In genomic region chr11:103987423-103987822, GRCm38 (mm10) we compare ENCODE assay signal across 8 mouse cellular contexts. TPM values are rescaled to one million over a fixed set of nuclear protein-coding genes. Genes with fewer than 3 reads are reported as not detected.
A peak's percentile ranks its signal among the peaks of the same experiment; 100 is the strongest.
DNase-seq lines count a peak whose midpoint lies in the region; ATAC-seq lines count a peak whose summit lies in the region.

No protein-coding gene starts in this region.

- H3K4me1 ChIP-seq in forebrain, embryonic 15.5 days: no peaks in the 10 kb centered on the region
- H3K4me1 ChIP-seq in hindbrain, embryonic 13.5 days (replicated peaks): no peaks in the 10 kb centered on the region
- H3K4me1 ChIP-seq in midbrain, embryonic 10.5 days: peaks cover 15% of the 10 kb centered on the region

- no peak overlapping the region for H3K4me2 ChIP-seq in forebrain, embryonic 15.5 days (replicated peaks)
- H3K4me2 ChIP-seq in hindbrain, embryonic 13.5 days: no peak overlapping the region

- peak; percentile 92 for DNase-seq in NIH3T3 (ENCODE audit: low read depth)
- peak; percentile 69 for DNase-seq in c-Kit-positive CD71-positive TER-119-positive erythroid progenitor cells, embryonic 14.5 days (ENCODE audit: low spot score)
- peak; percentile 45 to 53 for DNase-seq in left cerebral cortex, adult 8-10 months (ENCODE audit: low spot score in 2 of 2)
- peak; percentile 81 for DNase-seq in midbrain, embryonic 10.5 days (ENCODE audit: low spot score)
- DNase-seq in right cerebral cortex, postnatal 36 days (ENCODE audit: low spot score in 2 of 2): peak; percentile 32 to 43

- no peaks in the 10 kb centered on the region for H3K9me3 ChIP-seq in forebrain, embryonic 15.5 days
- no peaks in the 10 kb centered on the region for H3K9me3 ChIP-seq in hindbrain, embryonic 13.5 days
- no peaks in the 10 kb centered on the region for H3K9me3 ChIP-seq in midbrain, embryonic 10.5 days (replicated peaks)

- no peak overlapping the region for H3K4me3 ChIP-seq in forebrain, embryonic 15.5 days
- H3K4me3 ChIP-seq in hindbrain, embryonic 13.5 days: no peak overlapping the region
- no peak overlapping the region for H3K4me3 ChIP-seq in midbrain, embryonic 10.5 days

- H3K36me3 ChIP-seq in forebrain, embryonic 15.5 days: peaks cover 29% of the 10 kb centered on the region
- peaks cover 35% of the 10 kb centered on the region for H3K36me3 ChIP-seq in hindbrain, embryonic 13.5 days
- H3K36me3 ChIP-seq in midbrain, embryonic 10.5 days: peaks cover 33% of the 10 kb centered on the region

- H3K27me3 ChIP-seq in forebrain, embryonic 15.5 days: no peaks in the 10 kb centered on the region
- H3K27me3 ChIP-seq in hindbrain, embryonic 13.5 days: no peaks in the 10 kb centered on the region
- no peaks in the 10 kb centered on the region for H3K27me3 ChIP-seq in midbrain, embryonic 10.5 days (ENCODE audit: low read depth, poor library complexity, severe bottlenecking)

- H3K27ac ChIP-seq in forebrain, embryonic 15.5 days (replicated peaks): no peak overlapping the region
- no peak overlapping the region for H3K27ac ChIP-seq in hindbrain, embryonic 13.5 days
- H3K27ac ChIP-seq in midbrain, embryonic 10.5 days (replicated peaks): no peak overlapping the region

- no peak overlapping the region for H3K9ac ChIP-seq in forebrain, embryonic 15.5 days (replicated peaks)
- H3K9ac ChIP-seq in hindbrain, embryonic 13.5 days: no peak overlapping the region

- 20% methylated on average over 8 of the region's 8 CpGs for WGBS in forebrain, embryonic 15.5 days
- 25% methylated on average over 8 of the region's 8 CpGs for WGBS in hindbrain, embryonic 13.5 days
- 29% methylated on average over 8 of the region's 8 CpGs for WGBS in midbrain, embryonic 10.5 days

- peak; percentile 80 for ATAC-seq in forebrain, embryonic 15.5 days (replicated peaks)
- peak; percentile 74 for ATAC-seq in hindbrain, embryonic 13.5 days (ENCODE audit: low FRiP score)
- no peak; the same call in 1 of the 2 replicates for ATAC-seq in erythroid progenitor cell, adult 5-6 weeks (replicated peaks; ENCODE audit: low FRiP score, poor library complexity, severe bottlenecking)

RNA-seq across cellular contexts. Expression of gene Arf2, which starts 20.9 kb away (rescaled TPM):
- 163 and 175 TPM in 2 replicates for polyA plus RNA-seq in forebrain, embryonic 15.5 days (2015; fragmentation: Nextera tagmentation; extraction: Ambion mirVana)
- 181 and 195 TPM in 2 replicates for polyA plus RNA-seq in hindbrain, embryonic 13.5 days (2015; fragmentation: Nextera tagmentation; extraction: Ambion mirVana)
- total RNA-seq in left cerebral cortex, adult 8-10 months (2022): 10 to 100 TPM; 49.7 to 55.3 (median 54.3) TPM
- polyA plus RNA-seq in midbrain, embryonic 10.5 days (2016; fragmentation: Nextera tagmentation; extraction: Ambion mirVana): 106 and 132 TPM in 2 replicates
- total RNA-seq in erythroid progenitor cell, adult 5-6 weeks (2015; ENCODE audit: low replicate concordance): 24.7 and 25.9 TPM in 2 replicates
- 25.6 and 70.3 TPM in 2 replicates for total RNA-seq in erythroid progenitor cell, adult 5-6 weeks (2017; ENCODE audit: low replicate concordance)

RNA-seq across cellular contexts. Expression of gene Nsf, which starts 33.6 kb away (rescaled TPM):
- polyA plus RNA-seq in forebrain, embryonic 15.5 days (2015; fragmentation: Nextera tagmentation; extraction: Ambion mirVana): 94.5 and 94.7 TPM in 2 replicates
- polyA plus RNA-seq in hindbrain, embryonic 13.5 days (2015; fragmentation: Nextera tagmentation; extraction: Ambion mirVana): 128 and 133 TPM in 2 replicates
- total RNA-seq in left cerebral cortex, adult 8-10 months (2022): 100 to 1,000 TPM; 917 to 958 (median 948) TPM
- 59.6 and 66.2 TPM in 2 replicates for polyA plus RNA-seq in midbrain, embryonic 10.5 days (2016; fragmentation: Nextera tagmentation; extraction: Ambion mirVana)
- total RNA-seq in erythroid progenitor cell, adult 5-6 weeks (2015; ENCODE audit: low replicate concordance): 26.7 and 42.8 TPM in 2 replicates
- 29.2 and 70.5 TPM in 2 replicates for total RNA-seq in erythroid progenitor cell, adult 5-6 weeks (2017; ENCODE audit: low replicate concordance)

Comparison
In these comparisons a context has a peak if more than half of its experiments do, and no peak if none do; other contexts are left out.
1. DNase-seq: peak in every context shown above with its lines; median percentile 92 in NIH3T3; 81 in midbrain, embryonic 10.5 days; 69 in c-Kit-positive CD71-positive TER-119-positive erythroid progenitor cells, embryonic 14.5 days; 49 in left cerebral cortex, adult 8-10 months; 38 in right cerebral cortex, postnatal 36 days.